Mouse (Mus musculus) stomach, embryonic 16.5 days (tissue): ENCODE data around the gene Pkig. TPM values are rescaled to one million over a fixed set of nuclear protein-coding genes. Genes with fewer than 3 reads are reported as not detected.

ENCODE experiments used
- ATAC-seq: fragments of 200-750 bp; cut with Nextera tagmentation; 2 replicates; pipeline ENCODE4 v1.8.0; 2017; ENCODE audit warnings: moderate number of reproducible peaks, moderate TSS enrichment; ENCODE audit not compliant: insufficient read depth, low FRiP score
- H3K27ac ChIP-seq: fragments of 300-500 bp; sonication (generic); 2 replicates; pipeline ENCODE4 v1.5.1; 2014; ENCODE audit warnings: low read length
- H3K27me3 ChIP-seq: fragments of 300-500 bp; sonication (generic); 2 replicates; pipeline ENCODE4 v1.6.1; 2014; ENCODE audit warnings: low read length, control low read depth, mixed read lengths; ENCODE audit not compliant: control insufficient read depth, insufficient read depth
- H3K36me3 ChIP-seq: fragments of 300-500 bp; sonication (generic); 2 replicates; pipeline ENCODE4 v1.6.1; 2014; ENCODE audit warnings: low read length; ENCODE audit not compliant: control insufficient read depth, insufficient read depth
- H3K4me1 ChIP-seq: fragments of 300-500 bp; sonication (generic); 2 replicates; pipeline ENCODE4 v1.6.1; 2014; ENCODE audit warnings: low read length, control low read depth, mixed read lengths; ENCODE audit not compliant: control insufficient read depth, insufficient read depth
- H3K4me2 ChIP-seq: fragments of 300-500 bp; sonication (generic); 2 replicates; pipeline ENCODE4 v1.6.1; 2014; ENCODE audit warnings: low read depth, low read length, mixed read lengths
- H3K4me3 ChIP-seq: fragments of 300-500 bp; sonication (generic); replicated peaks from 2 replicates; pipeline ENCODE4 v1.5.1; 2014; ENCODE audit warnings: mild to moderate bottlenecking, low read length
- H3K9ac ChIP-seq: fragments of 300-500 bp; sonication (generic); 2 replicates; pipeline ENCODE4 v1.6.1; 2014; ENCODE audit warnings: low read length
- H3K9me3 ChIP-seq: fragments of 300-500 bp; sonication (generic); replicated peaks from 2 replicates; pipeline ENCODE4 v1.6.1; 2016; ENCODE audit warnings: low read length, control low read depth; ENCODE audit not compliant: control insufficient read depth
- WGBS: fragments of 180-500 bp; shearing (Covaris S2); extraction: QIAGEN DNeasy Blood & Tissue Kit; methylation state at CpG from one replicate; pipeline ENCODE4 v1.1.7; 2014; 5-methylcytosine and 5-hydroxymethylcytosine counted together
- polyA plus RNA-seq: library from polyadenylated mRNA; unstranded; fragments of >200 nt; fragmentation: Nextera tagmentation; extraction: Ambion mirVana; gene quantifications from 2 replicates; pipeline ENCODE4 v1.2.1, GENCODE M21; 2015

Pkig gene
- polyA plus RNA-seq, 1 experiment from 2014 or later, result 107 TPM

DNA sequence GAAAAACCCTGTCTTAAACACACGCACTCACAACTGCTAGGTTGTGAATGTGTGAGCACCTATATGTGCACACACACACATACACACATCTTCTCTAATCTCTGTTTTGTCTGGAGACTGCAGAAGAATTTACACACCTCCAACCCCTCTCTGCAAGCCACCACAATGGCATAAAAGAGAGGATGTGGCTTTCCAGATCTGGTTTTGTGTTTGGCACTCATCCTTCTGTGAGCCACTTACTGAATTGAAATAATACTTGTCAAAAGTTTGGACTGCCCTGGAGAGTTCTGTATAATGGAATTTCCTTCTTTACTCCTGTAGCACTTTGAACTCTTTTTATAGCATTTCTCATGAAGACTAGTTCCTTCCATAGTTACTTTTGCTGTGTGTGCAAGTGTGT, 8.9 kb downstream of the Pkig start:
- H3K4me3 ChIP-seq, result no peak overlapping the region
- ATAC-seq, result no peak; the same call in 1 of the 2 replicates
- H3K9me3 ChIP-seq, result peaks cover 3% of the 10 kb centered on the region; the same call in 1 of the 2 replicates
- H3K36me3 ChIP-seq, result no peaks in the 10 kb centered on the region
- no peaks in the 10 kb centered on the region for H3K27me3 ChIP-seq
- no peak overlapping the region for H3K4me2 ChIP-seq
- no peak overlapping the region for H3K27ac ChIP-seq
- no peaks in the 10 kb centered on the region for H3K4me1 ChIP-seq
- no peak overlapping the region for H3K9ac ChIP-seq
- 84% methylated on average over 1 of the region's 1 CpGs for WGBS

DNA sequence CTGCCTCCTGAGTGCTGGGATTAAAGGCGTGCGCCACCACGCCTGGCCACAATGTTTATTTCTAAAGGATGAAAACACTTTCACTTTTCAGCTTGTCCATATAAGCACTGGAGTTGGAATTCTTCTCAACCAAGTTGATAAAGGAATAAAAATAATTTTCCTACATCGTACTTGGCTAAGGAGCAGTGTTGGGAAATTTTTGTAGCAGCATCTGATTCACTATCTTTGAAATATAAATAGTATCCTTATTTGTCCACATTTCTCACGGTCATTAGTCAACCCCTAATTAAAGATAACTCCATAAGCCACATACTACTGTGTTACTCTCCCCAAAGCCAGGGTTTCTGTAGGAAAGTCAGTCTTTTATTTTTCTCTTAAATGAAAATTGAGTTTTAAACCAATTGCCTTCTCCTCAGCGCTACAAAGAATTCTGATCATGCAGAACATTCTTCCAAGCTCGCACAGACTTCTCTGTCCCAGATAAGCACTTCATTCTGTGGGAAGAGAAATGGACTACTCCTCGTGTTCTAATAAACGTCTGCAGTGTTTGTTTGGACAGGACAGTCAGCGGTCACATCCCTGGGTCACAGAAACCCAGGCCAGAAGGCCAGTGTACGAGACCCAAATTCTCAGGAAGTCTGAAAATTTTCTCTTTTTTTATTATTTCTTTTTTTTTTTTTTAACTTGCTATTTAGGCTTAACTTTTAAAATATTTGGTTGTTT, 12.8 kb downstream of the Pkig start:
- H3K27ac ChIP-seq, result peak overlapping the region; percentile 47; the same call in 1 of the 2 replicates
- no peaks in the 10 kb centered on the region for H3K36me3 ChIP-seq
- 60% methylated on average over 11 of the region's 11 CpGs for WGBS
- no peaks in the 10 kb centered on the region for H3K27me3 ChIP-seq
- H3K4me3 ChIP-seq, result no peak overlapping the region
- no peak for ATAC-seq
- no peak overlapping the region for H3K4me2 ChIP-seq
- no peak overlapping the region for H3K9ac ChIP-seq
- H3K9me3 ChIP-seq, result peaks cover 3% of the 10 kb centered on the region; the same call in 1 of the 2 replicates
- peaks cover 23% of the 10 kb centered on the region for H3K4me1 ChIP-seq

DNA sequence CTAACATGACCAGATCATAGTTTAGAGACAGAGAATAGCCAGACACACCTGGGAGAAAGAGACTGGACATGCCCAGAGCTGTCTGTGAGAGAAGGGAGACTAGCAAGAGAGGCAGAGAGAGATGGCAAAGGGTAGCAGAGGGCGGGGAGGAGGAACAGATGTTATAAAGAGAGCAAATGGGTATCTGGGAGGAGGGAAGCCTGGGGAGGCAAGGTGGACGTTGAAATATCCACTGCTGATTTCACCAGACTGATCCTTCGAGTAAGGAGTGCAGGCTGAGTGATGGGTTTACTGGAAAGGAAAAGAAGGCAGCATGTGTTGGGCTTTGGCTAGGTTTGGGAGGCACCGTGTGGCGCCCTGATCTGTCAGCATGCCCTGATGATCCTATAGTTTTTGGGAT, 16.2 kb downstream of the Pkig start:
- peak overlapping the region; percentile 20; the same call in 1 of the 2 replicates for H3K4me2 ChIP-seq
- H3K4me1 ChIP-seq, result peaks cover 34% of the 10 kb centered on the region
- no peak overlapping the region for H3K9ac ChIP-seq
- 61% methylated on average over 5 of the region's 5 CpGs for WGBS
- no peak for ATAC-seq
- no peaks in the 10 kb centered on the region for H3K36me3 ChIP-seq
- peaks cover 3% of the 10 kb centered on the region; the same call in 1 of the 2 replicates for H3K9me3 ChIP-seq
- no peak overlapping the region for H3K4me3 ChIP-seq
- peak overlapping the region; percentile 88 for H3K27ac ChIP-seq
- no peaks in the 10 kb centered on the region for H3K27me3 ChIP-seq

GRCm38 (mm10) chr2:163675144-163675619, 17.0 kb downstream of the Pkig start:
- 33% methylated on average over 5 of the region's 5 CpGs for WGBS
- Histone ChIP-seq H3K4me2 (peak overlapping the region; percentile 20; the same call in 1 of the 2 replicates), H3K4me1 (peaks cover 34% of the 10 kb centered on the region), H3K27me3 (no peaks in the 10 kb centered on the region), H3K27ac (peak overlapping the region; percentile 88), H3K9ac (0 out of 2 replicates have a peak overlapping the region, but pooled peaks have one; percentile 31), H3K36me3 (no peaks in the 10 kb centered on the region), H3K4me3 (no peak overlapping the region), H3K9me3 (peaks cover 3% of the 10 kb centered on the region; the same call in 1 of the 2 replicates)
- ATAC-seq, result peak; percentile 91

- Histone ChIP-seq H3K4me2 (peak overlapping the region; percentile 31), H3K27ac (peak overlapping the region; percentile 88), H3K27me3 (no peaks in the 10 kb centered on the region), H3K36me3 (no peaks in the 10 kb centered on the region), H3K4me3 (no peak overlapping the region), H3K9ac (no peak overlapping the region), H3K4me1 (peaks cover 34% of the 10 kb centered on the region), H3K9me3 (peaks cover under 1% of the 10 kb centered on the region; the same call in 1 of the 2 replicates)
- 35% methylated on average over 6 of the region's 6 CpGs for WGBS
- ATAC-seq, result no peak
These were observed 17.5 kb downstream of the Pkig start for GRCm38 (mm10) chr2:163675662-163676061.

DNA sequence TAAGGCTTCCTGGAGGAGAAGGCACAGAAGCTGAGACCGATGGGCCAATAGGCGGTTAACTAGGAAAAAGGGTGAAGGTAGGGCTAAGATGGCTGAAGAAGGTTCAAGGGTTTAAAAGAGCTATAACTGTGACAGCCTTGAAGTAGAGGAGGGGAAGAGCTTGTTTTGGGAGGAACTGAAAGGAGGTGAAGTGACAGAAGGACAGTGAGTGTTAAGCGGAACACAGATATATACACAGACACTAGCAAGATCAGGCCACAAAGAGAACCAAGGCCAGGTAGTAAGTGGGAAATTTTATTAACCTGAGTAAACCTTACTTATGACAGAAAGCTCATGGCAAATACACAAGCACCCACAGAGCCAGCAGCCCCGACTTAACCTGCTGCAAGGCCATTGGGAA, 18.1 kb downstream of the Pkig start:
- H3K27me3 ChIP-seq, result no peaks in the 10 kb centered on the region
- H3K4me2 ChIP-seq, result peak overlapping the region; percentile 31
- H3K9ac ChIP-seq, result no peak overlapping the region; the same call in 1 of the 2 replicates
- H3K36me3 ChIP-seq, result no peaks in the 10 kb centered on the region
- H3K9me3 ChIP-seq, result no peaks in the 10 kb centered on the region
- H3K4me1 ChIP-seq, result peaks cover 34% of the 10 kb centered on the region
- 86% methylated on average over 4 of the region's 4 CpGs for WGBS
- H3K27ac ChIP-seq, result peak overlapping the region; percentile 88
- no peak for ATAC-seq
- no peak overlapping the region for H3K4me3 ChIP-seq

GRCm38 (mm10) chr2:163676745-163677144, 18.6 kb downstream of the Pkig start:
- Histone ChIP-seq H3K4me2 (no peak overlapping the region), H3K27ac (peak overlapping the region; percentile 88), H3K9ac (no peak overlapping the region; the same call in 1 of the 2 replicates), H3K4me1 (peaks cover 34% of the 10 kb centered on the region), H3K9me3 (no peaks in the 10 kb centered on the region), H3K27me3 (no peaks in the 10 kb centered on the region), H3K4me3 (no peak overlapping the region), H3K36me3 (no peaks in the 10 kb centered on the region)
- WGBS, result 84% methylated on average over 3 of the region's 3 CpGs
- no peak for ATAC-seq

- no peak overlapping the region for H3K4me2 ChIP-seq
- H3K4me1 ChIP-seq, result peaks cover 29% of the 10 kb centered on the region
- no peaks in the 10 kb centered on the region for H3K27me3 ChIP-seq
- 0 out of 2 replicates have a peak overlapping the region, but pooled peaks have one; percentile 37 for H3K27ac ChIP-seq
- H3K4me3 ChIP-seq, result no peak overlapping the region
- no peak for ATAC-seq
- 73% methylated on average over 2 of the region's 2 CpGs for WGBS
- H3K36me3 ChIP-seq, result no peaks in the 10 kb centered on the region
- H3K9ac ChIP-seq, result no peak overlapping the region
- no peaks in the 10 kb centered on the region for H3K9me3 ChIP-seq
These were observed 24.2 kb downstream of the Pkig start for GRCm38 (mm10) chr2:163682344-163682743.

- H3K36me3 ChIP-seq, result no peaks in the 10 kb centered on the region
- no peak overlapping the region for H3K4me3 ChIP-seq
- peak overlapping the region; percentile 64 for H3K27ac ChIP-seq
- H3K27me3 ChIP-seq, result no peaks in the 10 kb centered on the region
- H3K9ac ChIP-seq, result no peak overlapping the region; the same call in 1 of the 2 replicates
- no peak overlapping the region for H3K4me2 ChIP-seq
- peak; percentile 58; the same call in 1 of the 2 replicates for ATAC-seq
- H3K4me1 ChIP-seq, result peaks cover 38% of the 10 kb centered on the region
- H3K9me3 ChIP-seq, result no peaks in the 10 kb centered on the region
- 29% methylated on average over 4 of the region's 4 CpGs for WGBS
These were observed 27.1 kb downstream of the Pkig start for GRCm38 (mm10) chr2:163685287-163685686.
